Comparison of ENCODE assay signal across 8 mouse cellular contexts in the genomic region with DNA sequence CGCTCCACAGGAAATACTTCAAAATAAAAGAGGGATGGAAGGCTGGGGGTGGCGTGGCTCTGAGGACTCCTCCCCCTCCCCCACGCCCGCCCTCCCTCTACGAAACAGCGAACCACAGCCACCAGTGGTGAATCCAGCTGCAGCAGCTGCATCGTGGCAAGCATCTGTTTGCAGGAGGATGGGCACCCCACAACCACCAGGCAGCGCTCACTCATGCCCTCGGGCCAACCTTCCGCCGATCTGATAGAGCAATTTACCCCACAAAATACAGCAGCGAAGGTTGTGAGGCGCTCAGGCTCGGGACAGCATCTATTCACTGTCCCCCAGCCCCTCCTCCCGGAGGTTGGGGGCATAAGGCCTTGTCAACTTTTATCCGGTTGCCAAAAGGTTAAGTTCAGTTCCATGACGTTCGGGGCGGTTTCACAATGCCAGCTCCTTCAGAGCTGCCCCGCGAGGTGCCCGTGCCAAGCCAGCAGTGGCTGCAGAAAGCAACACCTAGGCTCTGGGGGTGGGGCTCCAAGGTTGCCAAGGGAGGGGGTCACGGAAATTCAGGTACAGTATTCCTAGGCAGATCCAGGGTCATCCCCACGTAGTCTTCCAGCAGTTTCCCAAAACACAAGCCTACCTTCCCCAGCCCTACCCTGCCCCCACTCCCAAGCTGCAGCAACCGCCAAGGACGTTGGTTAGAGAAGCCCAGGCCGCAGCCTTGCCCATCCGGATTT. TPM values are rescaled to one million over a fixed set of nuclear protein-coding genes. Genes with fewer than 3 reads are reported as not detected.
A peak's percentile ranks its signal among the peaks of the same experiment; 100 is the strongest.
DNase-seq lines count a peak whose midpoint lies in the region; ATAC-seq and TF ChIP-seq lines count a peak whose summit lies in the region.

No protein-coding gene starts in this region.

- intact Hi-C loops in heart, postnatal 25 days (cut with DNase I): loop anchor here (2.0 kb wide), 1 partner anchor 27 kb away; no protein-coding TSS in a partner anchor

- WGBS in forebrain, embryonic 12.5 days: 2% methylated on average over 28 of the region's 28 CpGs
- 2% methylated on average over 28 of the region's 28 CpGs for WGBS in limb, embryonic 12.5 days
- WGBS in midbrain, embryonic 10.5 days: 1% methylated on average over 28 of the region's 28 CpGs
- 11% methylated on average over 28 of the region's 28 CpGs for WGBS in stomach, embryonic 16.5 days

- peak; percentile 54 to 71 for DNase-seq in heart, adult 18-20 months
- DNase-seq in heart, postnatal 25 days (ENCODE audit: low spot score): no peak
- DNase-seq in induced T-regulatory cell, adult 2 months (ENCODE audit: low read depth): peak; percentile 90
- peak; percentile 27 for DNase-seq in midbrain, embryonic 10.5 days (ENCODE audit: low spot score)

- no peak overlapping the region for H3K27ac ChIP-seq in bone marrow macrophage, adult 2 months (ENCODE audit: insufficient read depth, low read depth, low read length)
- H3K27ac ChIP-seq in forebrain, embryonic 12.5 days: 0 out of 2 replicates have a peak overlapping the region, but pooled peaks have one; percentile 98
- H3K27ac ChIP-seq in limb, embryonic 12.5 days: no peak overlapping the region
- peak overlapping the region; percentile 97; the same call in 1 of the 2 replicates for H3K27ac ChIP-seq in midbrain, embryonic 10.5 days (replicated peaks)
- H3K27ac ChIP-seq in stomach, embryonic 16.5 days (ENCODE audit: low read length): peak overlapping the region; percentile 98; the same call in 1 of the 2 replicates

- no peaks in the 10 kb centered on the region for H3K9me3 ChIP-seq in forebrain, embryonic 12.5 days
- no peaks in the 10 kb centered on the region for H3K9me3 ChIP-seq in limb, embryonic 12.5 days
- no peaks in the 10 kb centered on the region for H3K9me3 ChIP-seq in midbrain, embryonic 10.5 days (replicated peaks)
- H3K9me3 ChIP-seq in stomach, embryonic 16.5 days (replicated peaks; ENCODE audit: control insufficient read depth, low read length): no peaks in the 10 kb centered on the region

- peak overlapping the region; percentile 96 for H3K4me2 ChIP-seq in forebrain, embryonic 12.5 days
- H3K4me2 ChIP-seq in limb, embryonic 12.5 days: peak overlapping the region; percentile 95
- peak overlapping the region; percentile 95 for H3K4me2 ChIP-seq in stomach, embryonic 16.5 days (ENCODE audit: low read depth, low read length)

- peaks cover 20% of the 10 kb centered on the region for H3K36me3 ChIP-seq in forebrain, embryonic 12.5 days (replicated peaks)
- H3K36me3 ChIP-seq in limb, embryonic 12.5 days: peaks cover 21% of the 10 kb centered on the region
- peaks cover 15% of the 10 kb centered on the region for H3K36me3 ChIP-seq in midbrain, embryonic 10.5 days
- peaks cover 8% of the 10 kb centered on the region for H3K36me3 ChIP-seq in stomach, embryonic 16.5 days (ENCODE audit: control insufficient read depth, insufficient read depth, low read length)

- TF ChIP-seq CTCF in bone marrow macrophage, adult 2 months (IDR thresholded peaks at IDR 0.05; ENCODE audit: low read depth, low read length): no peak

- TF ChIP-seq POLR2A in bone marrow macrophage, adult 2 months (IDR thresholded peaks at IDR 0.05; ENCODE audit: borderline replicate concordance, low read depth, low read length): no peak

- H3K27me3 ChIP-seq in forebrain, embryonic 12.5 days: peaks cover 74% of the 10 kb centered on the region
- H3K27me3 ChIP-seq in limb, embryonic 12.5 days: peaks cover 78% of the 10 kb centered on the region
- peaks cover 87% of the 10 kb centered on the region for H3K27me3 ChIP-seq in midbrain, embryonic 10.5 days (ENCODE audit: low read depth, poor library complexity, severe bottlenecking)
- H3K27me3 ChIP-seq in stomach, embryonic 16.5 days (ENCODE audit: control insufficient read depth, insufficient read depth, low read length): peaks cover 22% of the 10 kb centered on the region

- H3K4me3 ChIP-seq in bone marrow macrophage, adult 2 months (ENCODE audit: insufficient read depth, low read length): peak overlapping the region; percentile 77
- peak overlapping the region; percentile 63 for H3K4me3 ChIP-seq in forebrain, embryonic 12.5 days (replicated peaks)
- peak overlapping the region; percentile 92 for H3K4me3 ChIP-seq in limb, embryonic 12.5 days (replicated peaks)
- H3K4me3 ChIP-seq in midbrain, embryonic 10.5 days: peak overlapping the region; percentile 84
- H3K4me3 ChIP-seq in stomach, embryonic 16.5 days (replicated peaks; ENCODE audit: low read length): peak overlapping the region; percentile 71

- H3K4me1 ChIP-seq in bone marrow macrophage, adult 2 months (ENCODE audit: control insufficient read depth, insufficient read depth, low read length): peaks cover 19% of the 10 kb centered on the region
- peaks cover 84% of the 10 kb centered on the region for H3K4me1 ChIP-seq in forebrain, embryonic 12.5 days
- H3K4me1 ChIP-seq in limb, embryonic 12.5 days (replicated peaks): peaks cover 84% of the 10 kb centered on the region
- peaks cover 95% of the 10 kb centered on the region for H3K4me1 ChIP-seq in midbrain, embryonic 10.5 days
- peaks cover 65% of the 10 kb centered on the region for H3K4me1 ChIP-seq in stomach, embryonic 16.5 days (ENCODE audit: control insufficient read depth, insufficient read depth, low read length)

- no peak for ATAC-seq in forebrain, embryonic 12.5 days (ENCODE audit: low FRiP score)
- no peak for ATAC-seq in limb, embryonic 12.5 days (ENCODE audit: insufficient number of reproducible peaks, insufficient read depth, low FRiP score, low TSS enrichment, low read depth)
- no peak for ATAC-seq in stomach, embryonic 16.5 days (ENCODE audit: insufficient read depth, low FRiP score)

- peak overlapping the region; percentile 93 for H3K9ac ChIP-seq in forebrain, embryonic 12.5 days
- H3K9ac ChIP-seq in limb, embryonic 12.5 days (replicated peaks): peak overlapping the region; percentile 89
- H3K9ac ChIP-seq in stomach, embryonic 16.5 days (ENCODE audit: low read length): peak overlapping the region; percentile 81

RNA-seq across cellular contexts. Expression of a gene that starts 2.1 kb away (rescaled TPM):
- total RNA-seq in heart, adult 18-20 months (2021): 1 to 10 TPM; 6.5 to 7.2 TPM
- 10 to 100 TPM; 14.0 to 14.8 TPM for total RNA-seq in heart, postnatal 25 days (2021)
- polyA plus RNA-seq in bone marrow macrophage, adult 2 months (2012; ENCODE audit: insufficient read depth, insufficient read length, missing spikeins): 15.8 and 17.2 TPM in 2 replicates
- polyA plus RNA-seq in forebrain, embryonic 12.5 days (2016; fragmentation: Nextera tagmentation; extraction: Ambion mirVana): 12.7 and 14.5 TPM in 2 replicates
- 9.8 and 12.5 TPM in 2 replicates for polyA plus RNA-seq in limb, embryonic 12.5 days (2016; fragmentation: Nextera tagmentation; extraction: Ambion mirVana)
- 5.1 and 7.1 TPM in 2 replicates for polyA plus RNA-seq in midbrain, embryonic 10.5 days (2016; fragmentation: Nextera tagmentation; extraction: Ambion mirVana)
- 8.5 and 10.1 TPM in 2 replicates for polyA plus RNA-seq in stomach, embryonic 16.5 days (2015; fragmentation: Nextera tagmentation; extraction: Ambion mirVana)

RNA-seq across cellular contexts. Expression of a gene that starts 43.1 kb away (rescaled TPM):
- 1 to 10 TPM; 3.1 to 4.0 TPM for total RNA-seq in heart, adult 18-20 months (2021)
- 1 to 10 TPM; 4.4 to 7.6 TPM for total RNA-seq in heart, postnatal 25 days (2021)
- polyA plus RNA-seq in bone marrow macrophage, adult 2 months (2012; ENCODE audit: insufficient read depth, insufficient read length, missing spikeins): 6.2 and 9.5 TPM in 2 replicates
- 11.5 and 11.7 TPM in 2 replicates for polyA plus RNA-seq in forebrain, embryonic 12.5 days (2016; fragmentation: Nextera tagmentation; extraction: Ambion mirVana)
- polyA plus RNA-seq in limb, embryonic 12.5 days (2016; fragmentation: Nextera tagmentation; extraction: Ambion mirVana): 11.8 and 13.0 TPM in 2 replicates
- polyA plus RNA-seq in midbrain, embryonic 10.5 days (2016; fragmentation: Nextera tagmentation; extraction: Ambion mirVana): 13.5 and 15.0 TPM in 2 replicates
- polyA plus RNA-seq in stomach, embryonic 16.5 days (2015; fragmentation: Nextera tagmentation; extraction: Ambion mirVana): 5.8 and 6.4 TPM in 2 replicates

Comparison
In these comparisons a context has a peak if more than half of its experiments do, and no peak if none do; other contexts are left out.
1. H3K27ac ChIP-seq: peak in forebrain, embryonic 12.5 days (single experiment), midbrain, embryonic 10.5 days (single experiment) and stomach, embryonic 16.5 days (single experiment); none in bone marrow macrophage, adult 2 months (single experiment) and limb, embryonic 12.5 days (single experiment).
2. Peak in every context shown above with its lines, with median percentiles within 50 percentile points of each other: H3K4me3 ChIP-seq, H3K4me2 ChIP-seq and H3K9ac ChIP-seq.